Mouse (Mus musculus) thymus, postnatal 25 days (tissue): ENCODE results near the gene AC124108.1.

Source experiments
- DNase-seq: peaks from one replicate; pipeline ENCODE4 v3.0.0; 2022

Gene AC124108.1

DNA sequence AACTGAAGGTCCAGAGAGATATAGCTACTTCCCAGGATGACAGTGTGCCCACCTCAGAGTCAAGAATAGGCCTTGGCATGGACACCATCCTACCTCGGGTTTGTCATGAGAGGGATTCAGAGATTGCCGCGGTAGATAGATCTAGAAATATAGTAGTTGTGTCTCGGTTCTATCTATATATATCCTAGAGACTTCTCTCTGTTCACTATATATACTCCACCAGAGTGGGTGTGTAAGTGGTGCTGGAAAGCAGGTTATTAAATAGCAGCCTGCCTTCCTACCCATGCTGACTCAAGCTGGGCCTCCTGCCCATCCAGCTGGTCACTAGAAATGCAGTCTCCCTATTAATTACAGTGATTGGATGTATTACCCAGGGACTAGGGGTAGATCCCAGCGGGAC lies 11.5 kb downstream of the AC124108.1 start:
- no peak for DNase-seq

DNA sequence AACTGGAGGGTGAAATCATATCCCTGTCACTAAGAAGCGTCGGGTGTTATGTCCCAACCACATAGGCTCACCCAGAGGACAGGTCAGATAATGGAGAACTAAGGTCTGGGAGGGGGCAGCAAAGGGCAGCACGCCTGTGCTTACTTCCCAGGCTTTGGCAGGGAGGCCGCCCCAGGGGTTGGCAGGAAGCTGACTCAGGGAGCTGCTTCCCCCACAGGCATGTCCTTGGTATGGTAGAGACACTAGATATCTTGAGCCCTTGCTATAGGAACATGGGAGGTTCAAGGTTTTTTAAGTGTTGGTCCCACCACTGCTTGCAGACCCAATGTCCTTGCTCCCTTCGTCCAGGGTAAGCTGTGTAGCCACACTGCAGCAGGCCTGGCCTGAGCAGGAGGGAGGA lies 14.7 kb downstream of the AC124108.1 start:
- no peak for DNase-seq

DNA sequence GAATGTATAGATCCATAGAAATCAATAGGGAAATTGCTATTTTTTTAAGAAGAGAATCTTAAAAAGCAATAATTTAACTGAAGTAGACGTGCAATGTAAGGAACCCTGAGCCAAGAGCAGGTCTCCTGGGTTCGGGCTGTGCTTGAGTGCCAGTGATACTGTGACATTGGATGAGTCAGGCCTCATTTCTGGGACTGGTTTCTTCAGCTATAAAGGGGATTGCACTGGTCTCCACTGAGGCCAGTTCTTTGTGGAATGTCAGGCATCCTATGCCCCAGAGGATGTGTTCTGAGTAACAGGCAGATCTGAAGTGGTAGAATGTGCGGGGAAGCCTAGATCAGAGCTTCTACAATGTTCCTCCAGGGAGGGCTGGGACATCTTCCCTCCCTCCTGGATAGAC lies 15.6 kb downstream of the AC124108.1 start:
- DNase-seq, result no peak

DNA sequence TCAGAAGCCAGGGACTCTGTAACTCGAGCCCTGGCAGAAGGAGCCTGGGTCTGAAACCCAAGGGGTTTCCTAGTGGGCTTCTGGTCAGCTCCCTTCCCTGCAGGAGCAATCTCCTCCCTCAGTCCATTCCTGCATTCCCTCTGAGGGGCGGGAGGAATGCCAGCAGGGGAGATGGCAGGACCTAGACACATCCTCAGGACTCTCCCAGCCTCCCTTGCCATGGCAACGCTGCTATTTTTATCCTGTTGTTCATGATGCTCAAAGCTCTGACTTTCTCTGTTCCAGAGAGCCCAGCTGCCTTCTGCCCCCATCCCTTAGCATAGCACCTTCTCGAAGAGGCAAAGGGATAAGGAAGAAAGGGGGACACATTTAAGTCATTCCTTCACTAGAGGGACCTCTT lies 16.9 kb downstream of the AC124108.1 start:
- no peak for DNase-seq

DNA sequence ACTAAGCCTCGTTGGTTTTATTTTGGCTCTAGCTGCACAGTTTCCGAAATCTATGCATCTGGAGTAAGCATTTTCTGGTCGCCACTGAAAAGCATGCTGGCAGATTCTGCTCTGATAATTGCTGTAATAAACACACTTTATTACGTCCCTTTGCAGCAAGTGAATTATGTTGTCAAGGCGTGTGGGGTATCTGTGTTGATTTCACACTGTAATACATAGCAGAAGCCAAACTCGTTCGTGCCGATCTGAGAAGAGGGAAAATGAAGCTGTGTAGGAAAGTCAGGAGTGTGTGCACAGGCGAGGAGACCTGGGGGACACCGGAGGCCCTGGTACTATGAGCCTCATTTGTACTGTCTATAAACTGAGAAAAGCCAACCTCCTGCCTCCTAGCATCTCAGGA lies 18.1 kb downstream of the AC124108.1 start:
- DNase-seq, result no peak

DNA sequence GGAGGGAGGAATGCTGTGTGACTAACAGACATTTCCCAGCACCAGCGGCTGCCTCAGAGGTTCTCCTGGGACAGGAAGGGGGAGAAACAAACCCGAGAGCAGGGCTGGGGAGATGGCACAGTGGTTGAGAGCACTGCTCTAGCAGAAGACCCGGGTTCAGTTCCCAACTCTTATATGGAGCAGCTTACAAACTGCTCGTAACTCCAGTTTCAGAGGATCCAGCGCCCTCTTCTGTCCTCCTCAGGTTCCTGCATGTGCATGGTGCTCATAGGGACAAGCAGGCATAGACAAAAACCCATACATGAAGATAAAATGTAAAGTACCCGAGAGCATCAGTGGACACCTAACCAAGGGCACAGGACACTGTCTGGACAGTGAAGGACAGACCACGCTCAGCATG lies 19.7 kb downstream of the AC124108.1 start:
- peak; percentile 16 for DNase-seq

DNA sequence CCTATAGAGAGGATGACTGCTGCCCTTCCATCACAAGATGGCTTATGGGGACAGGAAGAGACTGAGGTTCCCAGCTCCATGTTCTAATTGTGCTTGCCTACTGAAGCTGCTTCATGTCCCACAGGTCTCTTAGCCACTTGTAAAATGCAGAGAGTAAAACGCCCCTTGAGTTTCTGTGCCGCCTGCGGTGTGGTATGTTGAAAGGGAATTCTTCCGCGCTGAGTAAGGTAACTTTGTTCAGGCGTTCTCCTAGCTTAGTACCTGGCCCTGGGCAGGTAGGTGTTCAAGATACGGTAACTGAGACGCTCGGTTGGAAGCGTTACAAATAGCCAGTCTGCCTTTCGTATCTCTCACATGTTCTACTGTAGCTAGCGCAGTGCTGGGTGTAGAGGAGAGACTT lies 20.4 kb downstream of the AC124108.1 start:
- no peak for DNase-seq

DNA sequence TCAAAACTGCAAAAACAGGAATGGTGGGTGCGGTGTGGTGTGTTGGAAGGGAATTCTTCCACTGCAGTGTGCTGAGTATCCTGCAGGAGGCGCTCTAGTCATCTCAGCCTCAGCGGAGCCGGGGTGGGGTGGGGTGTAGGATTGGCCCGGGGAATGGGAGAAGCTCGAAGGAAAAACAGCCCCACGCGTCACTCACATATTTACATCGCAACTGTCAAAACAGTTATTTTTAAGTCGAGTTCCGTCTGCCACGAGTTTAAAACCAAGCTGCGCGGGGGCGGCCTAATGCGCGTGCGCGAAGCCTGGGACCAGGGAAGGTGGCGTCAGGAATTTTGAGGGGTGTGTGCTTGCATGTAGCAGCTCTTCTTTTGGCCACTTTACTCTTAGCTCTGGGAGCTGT lies 21.0 kb downstream of the AC124108.1 start:
- peak; percentile 27 for DNase-seq

DNA sequence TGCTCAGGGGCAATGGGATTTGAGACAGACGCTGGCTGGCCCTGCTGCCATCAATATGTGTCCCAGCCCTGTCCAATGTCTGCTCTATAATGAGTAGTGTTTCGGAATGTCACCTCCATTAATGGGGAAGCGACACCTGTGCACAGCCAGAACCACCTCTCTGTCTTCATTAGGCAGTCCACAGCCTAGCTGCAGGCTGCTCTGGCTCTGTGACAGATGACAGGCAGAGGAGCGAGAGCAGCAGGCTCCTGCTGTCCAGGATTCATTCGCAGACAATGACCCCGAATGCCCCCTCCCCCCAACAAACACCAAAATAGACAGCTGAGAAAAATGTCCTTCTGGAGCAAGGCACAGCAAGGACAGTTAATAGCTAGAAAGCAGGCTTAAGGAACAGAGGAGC lies 21.8 kb downstream of the AC124108.1 start:
- DNase-seq, result no peak

DNA sequence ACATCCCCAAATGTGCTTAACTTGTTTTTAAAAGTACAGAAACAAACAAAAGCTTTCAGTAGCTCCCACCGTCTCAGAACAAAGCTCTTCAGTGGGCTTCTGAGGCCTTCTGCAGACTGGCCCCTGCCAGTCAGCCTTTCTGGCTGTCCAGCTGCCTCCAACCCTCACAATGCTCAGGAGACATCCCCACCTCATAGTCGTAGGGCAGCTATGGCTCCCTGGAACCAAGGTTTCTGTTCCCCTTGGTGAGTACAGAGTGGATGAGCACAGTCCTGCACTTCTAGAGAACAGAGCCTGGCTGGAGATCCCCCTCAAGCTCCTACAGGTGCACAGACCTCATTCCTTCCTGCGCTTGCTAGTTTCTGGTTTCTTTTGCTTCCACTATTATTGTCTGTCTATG lies 25.0 kb downstream of the AC124108.1 start:
- DNase-seq, result no peak

DNA sequence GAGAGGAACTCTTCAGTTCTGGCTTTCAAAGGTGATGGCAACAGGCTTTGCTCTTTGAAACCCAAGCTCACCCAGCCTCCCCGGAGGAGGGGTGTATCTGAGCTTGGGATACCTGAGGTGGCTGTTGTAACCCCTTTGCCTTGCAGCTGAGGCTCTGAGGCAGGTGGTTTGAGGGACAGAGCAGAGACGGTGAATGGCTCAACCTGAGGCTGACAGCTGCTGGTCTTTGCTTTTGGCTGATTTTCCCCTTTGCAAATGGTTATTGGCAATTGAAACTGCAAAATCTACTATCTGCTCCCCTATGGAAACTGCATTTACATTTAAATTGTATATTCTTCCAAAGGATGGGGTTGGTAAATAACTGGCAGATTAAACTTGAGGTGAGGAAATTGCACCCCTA lies 30.4 kb downstream of the AC124108.1 start:
- DNase-seq, result no peak

DNA sequence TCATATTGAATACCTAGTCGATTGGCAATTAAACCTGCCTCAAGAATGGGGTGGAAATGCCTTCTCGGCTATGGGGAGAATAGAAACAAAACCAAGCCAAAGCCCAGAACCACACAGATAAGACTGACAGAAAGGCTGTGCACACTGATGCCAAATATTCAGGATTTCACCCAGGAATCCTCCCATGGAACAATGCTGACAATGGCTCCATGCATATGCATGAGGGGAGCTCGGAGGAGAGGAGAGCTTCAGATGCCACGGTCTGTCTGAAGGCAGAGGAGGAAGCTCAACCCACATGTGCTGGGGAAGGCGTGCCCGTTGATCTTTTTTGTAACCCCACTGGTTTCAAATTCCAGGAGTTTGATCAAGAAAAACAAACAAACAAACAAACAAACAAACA lies 30.9 kb downstream of the AC124108.1 start:
- no peak for DNase-seq

DNA sequence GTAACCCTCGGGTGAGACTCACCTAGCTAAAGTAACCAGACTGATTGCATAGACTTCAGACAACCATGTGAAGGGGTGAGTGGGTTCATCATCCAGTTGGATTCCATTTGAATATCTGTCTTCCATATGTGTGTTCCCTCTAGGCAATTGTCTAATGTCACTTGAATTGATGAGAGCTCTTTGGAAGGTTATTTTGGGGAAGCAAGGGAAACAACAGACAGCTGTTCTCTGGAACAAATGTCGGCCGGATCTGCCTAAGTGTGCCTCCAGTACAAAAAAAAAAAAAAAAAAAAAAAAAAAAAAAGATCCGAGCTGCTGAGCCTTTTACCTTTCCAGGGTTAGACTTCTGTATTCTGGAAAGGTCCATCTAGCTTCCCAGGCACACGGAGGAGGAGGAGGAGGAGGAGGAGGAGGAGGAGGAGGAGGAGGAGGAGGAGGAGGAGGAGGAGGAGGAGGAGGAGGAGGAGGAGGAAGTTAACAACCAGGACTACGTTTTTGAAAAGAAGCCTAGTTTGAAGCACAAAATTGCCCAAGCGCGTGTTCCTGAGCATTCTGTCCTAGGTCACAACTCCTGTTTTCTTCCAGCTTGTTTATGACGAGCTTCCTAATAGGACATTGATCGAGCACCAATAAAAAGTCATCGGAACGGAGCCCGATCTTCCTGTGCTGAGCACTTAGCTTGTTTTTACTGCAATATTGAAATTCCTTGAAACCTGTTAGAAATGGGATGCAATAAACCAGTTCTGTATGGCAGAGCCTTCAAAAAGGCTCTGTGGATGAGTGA lies 35.2 kb downstream of the AC124108.1 start:
- no peak for DNase-seq

DNA sequence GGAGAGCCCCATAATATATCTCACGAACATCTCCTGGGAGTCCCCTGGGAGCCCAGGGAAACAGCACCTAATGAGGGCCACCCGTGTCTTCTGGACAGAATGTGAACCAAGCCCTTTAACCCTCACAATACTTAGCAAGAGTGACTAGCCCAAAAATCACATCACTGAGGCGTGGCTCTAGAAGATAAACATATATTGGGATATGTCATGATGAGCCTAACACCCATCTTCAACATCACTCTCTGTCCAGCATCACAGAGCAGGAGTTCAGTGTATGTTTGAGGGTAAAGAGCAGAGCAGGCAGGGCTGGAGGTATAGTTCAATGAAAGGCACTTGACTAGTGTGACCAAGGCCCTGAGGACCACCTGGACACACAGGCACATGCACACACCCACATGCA lies 38.4 kb downstream of the AC124108.1 start, which contains the start of gene Gm10188:
Gene Gm10188, minus strand, starts transcription at position 101 of the 400 bp plus-strand sequence.
- no peak for DNase-seq

DNA sequence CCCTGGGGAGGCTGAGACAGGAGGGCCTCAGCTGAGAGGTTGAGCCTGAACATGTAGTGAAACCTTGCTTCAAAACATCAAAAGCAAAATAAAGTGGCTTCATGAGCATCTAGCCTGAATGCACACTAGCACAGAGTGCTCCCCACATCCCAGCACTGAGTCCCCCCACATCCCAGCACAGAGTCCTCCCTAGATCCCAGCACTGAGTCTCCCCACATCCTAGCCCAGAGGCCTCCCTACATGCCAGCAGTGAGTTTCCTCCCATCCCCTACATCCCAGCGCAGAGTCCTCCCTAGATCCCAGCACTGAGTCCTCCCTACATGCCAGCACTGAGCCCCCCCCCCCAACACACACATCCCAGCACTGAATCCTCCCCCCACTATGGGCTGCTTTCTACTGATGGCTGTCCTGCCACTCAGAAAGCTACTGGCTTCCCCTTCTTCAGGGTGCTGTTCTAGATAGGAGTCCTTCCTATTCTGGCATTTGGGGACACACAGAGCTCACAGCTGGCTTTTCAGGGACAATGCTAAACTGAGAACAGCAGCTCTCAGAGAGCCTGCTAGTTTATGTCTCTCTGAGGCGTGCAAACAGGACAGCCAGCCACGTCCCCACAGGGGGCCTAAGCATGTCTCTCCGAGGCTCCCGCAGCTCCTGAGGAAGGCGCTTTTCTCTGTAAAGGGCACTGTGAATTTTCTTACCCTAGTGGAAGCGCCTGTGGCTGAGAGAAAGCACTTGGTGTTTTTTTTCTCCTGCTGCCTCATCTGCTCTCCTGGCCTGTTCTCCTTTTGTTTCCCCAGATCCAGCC lies 40.4 kb downstream of the AC124108.1 start:
- DNase-seq, result no peak

DNA sequence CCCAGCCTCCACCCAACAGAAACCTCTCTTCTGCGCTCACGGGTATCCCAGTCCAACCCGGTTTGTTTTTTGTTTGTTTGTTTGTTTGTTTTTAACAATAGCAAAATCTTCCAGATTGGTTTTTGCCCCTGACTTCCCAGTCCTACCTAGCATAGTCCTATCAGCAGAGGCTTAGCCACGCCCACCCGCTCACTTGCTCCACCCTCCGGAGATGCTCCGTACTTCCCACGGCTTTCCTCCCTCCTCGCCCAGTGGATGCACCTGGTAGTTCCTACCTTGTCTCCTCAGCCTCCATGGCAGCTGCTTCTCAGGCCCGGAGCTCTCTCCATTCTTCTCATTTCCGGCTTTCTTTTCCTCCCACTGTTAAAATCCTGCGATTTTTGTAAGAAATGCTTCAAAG lies 42.3 kb downstream of the AC124108.1 start:
- DNase-seq, result no peak

DNA sequence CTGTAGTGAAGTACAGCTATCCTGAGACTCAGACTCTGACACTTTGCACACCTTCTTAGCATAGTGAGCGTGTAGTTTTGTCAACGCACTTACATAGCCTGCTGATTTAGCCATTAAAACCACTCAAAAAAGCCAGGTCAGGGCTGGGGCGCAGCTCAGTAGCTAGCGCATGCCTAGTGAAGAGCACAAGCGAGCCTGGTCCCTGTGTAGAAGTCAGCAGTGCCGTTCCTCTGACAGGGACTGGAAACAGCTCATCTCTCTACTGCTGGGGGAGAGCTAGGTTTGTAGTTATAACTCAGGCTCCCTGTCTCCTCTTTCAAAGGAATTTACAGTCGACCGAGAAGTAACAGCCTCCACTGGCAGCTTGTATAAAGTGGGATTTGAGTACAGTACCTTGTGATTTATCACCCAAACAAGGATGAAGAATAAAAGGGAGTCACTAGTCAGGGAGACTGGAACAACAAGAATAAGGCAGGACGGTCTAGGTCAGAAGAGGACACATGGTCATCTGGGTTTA lies 43.6 kb downstream of the AC124108.1 start:
- no peak for DNase-seq

DNA sequence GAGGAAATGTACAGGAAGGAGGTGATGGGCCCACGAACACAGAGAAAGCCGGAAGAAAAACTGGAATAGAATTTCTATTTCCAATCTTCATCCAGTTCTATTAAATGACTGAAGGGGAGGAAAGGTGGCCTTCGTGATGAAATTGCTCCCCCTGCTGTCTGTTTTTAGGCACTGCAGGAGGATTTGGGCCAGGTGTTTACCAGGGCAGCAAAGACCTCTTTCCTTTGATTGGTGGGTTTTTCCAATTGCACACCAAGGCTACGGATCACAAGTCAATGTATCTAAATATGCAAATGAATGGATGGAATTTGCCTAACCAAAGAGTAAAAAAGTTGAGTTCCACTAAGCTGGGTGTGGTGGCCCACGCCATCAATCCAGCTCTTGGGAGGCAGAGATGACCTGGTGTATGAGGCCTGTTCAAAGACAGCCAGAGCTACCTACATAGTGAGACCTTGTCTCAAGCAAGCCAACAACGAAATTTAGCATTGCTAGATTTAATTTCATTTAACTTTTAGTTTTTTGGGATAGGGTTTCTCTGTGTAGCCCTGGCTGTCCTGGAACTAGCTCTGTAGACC lies 46.4 kb downstream of the AC124108.1 start:
- DNase-seq, result peak; percentile 64

DNA sequence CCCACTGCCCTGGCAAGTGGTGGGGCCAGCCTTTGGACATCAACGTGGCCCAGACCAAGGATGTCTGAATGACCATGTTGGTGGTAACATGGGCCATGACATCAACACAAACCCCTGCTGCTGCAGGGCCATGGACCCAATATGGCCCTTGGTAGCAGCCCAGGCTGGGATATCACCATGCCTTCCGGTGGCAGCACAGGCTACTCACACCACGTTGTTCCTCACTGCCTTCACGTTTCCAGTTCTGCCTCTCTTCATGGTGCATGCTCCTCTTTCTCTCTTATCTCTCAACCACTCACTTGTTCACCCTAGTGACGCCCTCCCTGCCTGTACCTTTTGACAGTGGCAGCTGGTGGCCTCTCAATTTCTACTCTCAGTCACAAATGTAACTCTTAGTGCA lies 53.8 kb downstream of the AC124108.1 start:
- no peak for DNase-seq

DNA sequence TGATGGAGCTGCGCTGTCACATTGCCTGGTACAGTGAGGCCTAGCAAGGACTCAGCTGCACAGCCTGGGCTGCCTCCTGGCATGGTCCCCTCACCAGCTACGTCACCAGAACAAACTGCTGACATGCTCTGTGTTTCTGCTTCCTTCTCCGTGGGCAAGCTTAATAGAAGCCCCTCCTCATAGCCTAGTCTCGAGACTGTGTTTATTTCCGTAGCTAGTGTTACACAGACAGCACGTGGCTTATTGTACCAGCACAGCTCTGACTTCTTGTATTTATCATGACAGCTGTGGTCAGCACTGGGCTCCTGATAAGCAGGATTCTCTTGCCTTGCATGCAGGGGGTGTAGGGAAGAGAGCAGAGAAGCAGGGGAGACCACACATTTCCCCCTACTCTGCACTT lies 54.9 kb downstream of the AC124108.1 start:
- no peak for DNase-seq

DNA sequence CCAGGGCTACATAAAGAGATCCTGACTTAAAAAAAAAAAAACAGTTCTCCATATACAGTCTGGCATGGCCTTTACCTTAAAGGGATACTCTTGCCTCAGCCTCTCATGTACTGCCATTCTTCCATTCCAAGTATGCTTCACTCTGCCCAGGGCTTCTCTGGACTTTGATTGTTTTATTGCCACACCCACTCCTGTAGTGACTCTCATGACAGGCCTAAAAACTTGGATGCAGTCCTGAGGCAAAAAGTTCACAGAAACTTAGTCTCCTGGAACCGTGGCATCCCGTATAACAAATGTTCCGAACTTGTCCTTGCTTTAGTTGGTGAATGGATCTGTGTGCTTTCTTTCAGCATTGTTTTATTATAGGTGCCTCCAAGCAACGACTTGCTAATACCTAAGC lies 55.4 kb downstream of the AC124108.1 start:
- no peak for DNase-seq

DNA sequence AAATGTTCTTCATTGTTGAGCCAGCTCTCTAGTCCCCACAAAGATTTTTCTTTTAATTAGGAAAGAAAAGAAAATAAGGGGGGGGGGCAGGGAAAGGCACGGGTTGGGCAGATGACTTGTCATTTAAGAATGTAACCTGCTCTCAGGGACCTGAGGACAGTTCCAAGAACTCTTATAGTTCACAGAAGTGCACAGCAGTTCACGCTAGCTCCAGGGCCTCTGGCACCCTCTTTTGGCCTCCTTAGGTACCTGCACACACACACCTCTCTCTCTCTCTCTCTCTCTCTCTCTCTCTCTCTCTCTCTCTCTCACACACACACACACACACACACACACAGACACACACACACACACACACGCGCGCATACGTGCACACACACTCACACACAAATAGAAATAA lies 63.2 kb downstream of the AC124108.1 start:
- DNase-seq, result no peak
